Mouse (Mus musculus) neural tube, embryonic 13.5 days (tissue): Measurements from ENCODE around the gene Gna11. TPM values are rescaled to one million over a fixed set of nuclear protein-coding genes. Genes with fewer than 3 reads are reported as not detected.
A peak's percentile ranks its signal among the peaks of the same experiment; 100 is the strongest.

Experiments
- ATAC-seq: fragments of 200-750 bp; cut with Nextera tagmentation; 2 replicates; pipeline ENCODE4 v1.8.0; 2017; ENCODE audit warnings: low read depth, mild to moderate bottlenecking, moderate TSS enrichment, moderate library complexity
- H3K27ac ChIP-seq: fragments of 300-500 bp; sonication (generic); replicated peaks from 2 replicates; pipeline ENCODE4 v1.5.1; 2015; ENCODE audit warnings: moderate library complexity, mild to moderate bottlenecking, inconsistent platforms
- H3K27me3 ChIP-seq: fragments of 300-500 bp; sonication (generic); 2 replicates; pipeline ENCODE4 v1.6.1; 2015; ENCODE audit warnings: mild to moderate bottlenecking, inconsistent platforms
- H3K36me3 ChIP-seq: fragments of 300-500 bp; sonication (generic); 2 replicates; pipeline ENCODE4 v1.6.1; 2015; ENCODE audit warnings: mild to moderate bottlenecking, inconsistent platforms
- H3K4me1 ChIP-seq: fragments of 300-500 bp; sonication (generic); replicated peaks from 2 replicates; pipeline ENCODE4 v1.6.1; 2015; ENCODE audit warnings: inconsistent platforms
- H3K4me2 ChIP-seq: fragments of 300-500 bp; sonication (generic); 2 replicates; pipeline ENCODE4 v1.6.1; 2015; ENCODE audit warnings: inconsistent platforms, mild to moderate bottlenecking, moderate library complexity
- H3K4me3 ChIP-seq: fragments of 300-500 bp; sonication (generic); 2 replicates; pipeline ENCODE4 v1.5.1; 2015; ENCODE audit warnings: mild to moderate bottlenecking, inconsistent platforms
- H3K9ac ChIP-seq: fragments of 300-500 bp; sonication (generic); 2 replicates; pipeline ENCODE4 v1.6.1; 2015; ENCODE audit warnings: moderate library complexity, mild to moderate bottlenecking, inconsistent platforms
- H3K9me3 ChIP-seq: fragments of 300-500 bp; sonication (generic); 2 replicates; pipeline ENCODE4 v1.6.1; 2016; ENCODE audit warnings: inconsistent platforms
- WGBS: fragments of 180-500 bp; shearing (Covaris S2); methylation state at CpG from one replicate; pipeline ENCODE4 v1.1.7; 2015; 5-methylcytosine and 5-hydroxymethylcytosine counted together
- polyA plus RNA-seq: library from polyadenylated mRNA; unstranded; fragments of >200 nt; fragmentation: Nextera tagmentation; extraction: Ambion mirVana; gene quantifications from 2 replicates; pipeline ENCODE4 v1.2.1, GENCODE M21; 2015

The Gna11 gene
- polyA plus RNA-seq, 1 experiment from 2014 or later = 81.6 TPM

GRCm38 (mm10) chr10:81496969-81497368 lies 48.0 kb downstream of the Gna11 start:
- Histone ChIP-seq H3K4me1 (peaks cover 26% of the 10 kb centered on the region), H3K4me3 (peak overlapping the region; percentile 65), H3K27ac (peak overlapping the region; percentile 71), H3K9me3 (no peaks in the 10 kb centered on the region), H3K4me2 (peak overlapping the region; percentile 57), H3K27me3 (no peaks in the 10 kb centered on the region), H3K36me3 (peaks cover 14% of the 10 kb centered on the region), H3K9ac (peak overlapping the region; percentile 71)
- 34% methylated on average over 4 of the region's 4 CpGs for WGBS
- no peak for ATAC-seq

GRCm38 (mm10) chr10:81496264-81496901 lies 48.6 kb downstream of the Gna11 start, which contains the start of gene Ncln:
TSS of gene Ncln (minus strand) at chr10:81496392.
- Histone ChIP-seq H3K4me1 (peaks cover 26% of the 10 kb centered on the region), H3K4me2 (peak within 1 kb of the TSS; percentile 91), H3K27ac (peak within 1 kb of the TSS; percentile 71), H3K4me3 (peak within 1 kb of the TSS; percentile 65), H3K9ac (peak within 1 kb of the TSS; percentile 86), H3K27me3 (no peaks in the 10 kb centered on the region), H3K36me3 (peaks cover 20% of the 10 kb centered on the region), H3K9me3 (no peaks in the 10 kb centered on the region)
- ATAC-seq = peak; percentile 96
- under 1% methylated on average over 45 of the region's 45 CpGs for WGBS

- Histone ChIP-seq H3K4me3 (peak overlapping the region; percentile 65), H3K36me3 (peaks cover 27% of the 10 kb centered on the region), H3K9ac (peak overlapping the region; percentile 86), H3K4me1 (peaks cover 26% of the 10 kb centered on the region), H3K4me2 (peak overlapping the region; percentile 91), H3K27me3 (no peaks in the 10 kb centered on the region), H3K9me3 (no peaks in the 10 kb centered on the region), H3K27ac (peak overlapping the region; percentile 46; the same call in 1 of the 2 replicates)
- 2% methylated on average over 41 of the region's 41 CpGs for WGBS
- ATAC-seq = peak; percentile 40
Observed at GRCm38 (mm10) chr10:81495616-81496263, 49.2 kb downstream of the Gna11 start.

- Histone ChIP-seq H3K4me2 (peak overlapping the region; percentile 91), H3K4me1 (peaks cover 26% of the 10 kb centered on the region), H3K9me3 (no peaks in the 10 kb centered on the region), H3K27me3 (no peaks in the 10 kb centered on the region), H3K36me3 (peaks cover 32% of the 10 kb centered on the region), H3K9ac (peak overlapping the region; percentile 86), H3K4me3 (peak overlapping the region; percentile 65), H3K27ac (no peak overlapping the region)
- WGBS = 76% methylated on average over 6 of the region's 6 CpGs
- no peak for ATAC-seq
Observed at GRCm38 (mm10) chr10:81495151-81495550, 49.8 kb downstream of the Gna11 start.

GRCm38 (mm10) chr10:81494260-81495041 lies 50.5 kb downstream of the Gna11 start:
- H3K4me3 ChIP-seq = peak overlapping the region; percentile 65; the same call in 1 of the 2 replicates
- H3K4me2 ChIP-seq = peak overlapping the region; percentile 91
- no peaks in the 10 kb centered on the region for H3K27me3 ChIP-seq
- peak overlapping the region; percentile 86 for H3K9ac ChIP-seq
- no peak for ATAC-seq
- H3K36me3 ChIP-seq = peaks cover 39% of the 10 kb centered on the region
- H3K27ac ChIP-seq = no peak overlapping the region
- H3K9me3 ChIP-seq = no peaks in the 10 kb centered on the region
- 81% methylated on average over 11 of the region's 11 CpGs for WGBS
- peaks cover 26% of the 10 kb centered on the region for H3K4me1 ChIP-seq

GRCm38 (mm10) chr10:81493601-81494220 lies 51.3 kb downstream of the Gna11 start:
- no peaks in the 10 kb centered on the region for H3K27me3 ChIP-seq
- ATAC-seq = no peak
- peaks cover 46% of the 10 kb centered on the region for H3K36me3 ChIP-seq
- no peaks in the 10 kb centered on the region for H3K9me3 ChIP-seq
- no peak overlapping the region for H3K27ac ChIP-seq
- 0 out of 2 replicates have a peak overlapping the region, but pooled peaks have one; percentile 86 for H3K9ac ChIP-seq
- WGBS = 86% methylated on average over 8 of the region's 8 CpGs
- 0 out of 2 replicates have a peak overlapping the region, but pooled peaks have one; percentile 91 for H3K4me2 ChIP-seq
- peaks cover 26% of the 10 kb centered on the region for H3K4me1 ChIP-seq
- no peak overlapping the region for H3K4me3 ChIP-seq

GRCm38 (mm10) chr10:81492606-81493240 lies 52.3 kb downstream of the Gna11 start:
- no peaks in the 10 kb centered on the region for H3K27me3 ChIP-seq
- peaks cover 56% of the 10 kb centered on the region for H3K36me3 ChIP-seq
- no peak for ATAC-seq
- no peaks in the 10 kb centered on the region for H3K9me3 ChIP-seq
- no peak overlapping the region for H3K4me2 ChIP-seq
- H3K27ac ChIP-seq = no peak overlapping the region
- H3K9ac ChIP-seq = no peak overlapping the region
- no peak overlapping the region for H3K4me3 ChIP-seq
- H3K4me1 ChIP-seq = peaks cover 26% of the 10 kb centered on the region
- WGBS = 87% methylated on average over 11 of the region's 11 CpGs

- Histone ChIP-seq H3K27ac (no peak overlapping the region), H3K9ac (no peak overlapping the region), H3K4me1 (peaks cover 19% of the 10 kb centered on the region), H3K9me3 (no peaks in the 10 kb centered on the region), H3K4me3 (no peak overlapping the region), H3K27me3 (no peaks in the 10 kb centered on the region), H3K36me3 (peaks cover 73% of the 10 kb centered on the region), H3K4me2 (no peak overlapping the region)
- 92% methylated on average over 9 of the region's 9 CpGs for WGBS
- no peak for ATAC-seq
Observed at GRCm38 (mm10) chr10:81491018-81491417, 54.0 kb downstream of the Gna11 start.

- peaks cover 73% of the 10 kb centered on the region for H3K36me3 ChIP-seq
- no peak for ATAC-seq
- no peak overlapping the region for H3K4me3 ChIP-seq
- H3K9ac ChIP-seq = no peak overlapping the region
- H3K4me2 ChIP-seq = no peak overlapping the region
- no peaks in the 10 kb centered on the region for H3K9me3 ChIP-seq
- H3K27ac ChIP-seq = no peak overlapping the region
- peaks cover 16% of the 10 kb centered on the region for H3K4me1 ChIP-seq
- WGBS = 87% methylated on average over 14 of the region's 14 CpGs
- H3K27me3 ChIP-seq = no peaks in the 10 kb centered on the region
Observed at GRCm38 (mm10) chr10:81489941-81490340, 55.0 kb downstream of the Gna11 start.

- no peaks in the 10 kb centered on the region for H3K9me3 ChIP-seq
- no peak overlapping the region for H3K27ac ChIP-seq
- H3K4me2 ChIP-seq = no peak overlapping the region
- 86% methylated on average over 11 of the region's 11 CpGs for WGBS
- H3K4me1 ChIP-seq = peaks cover 13% of the 10 kb centered on the region
- ATAC-seq = no peak
- peaks cover 70% of the 10 kb centered on the region for H3K36me3 ChIP-seq
- no peaks in the 10 kb centered on the region for H3K27me3 ChIP-seq
- no peak overlapping the region for H3K9ac ChIP-seq
- H3K4me3 ChIP-seq = no peak overlapping the region
Observed at GRCm38 (mm10) chr10:81488081-81488480, 56.9 kb downstream of the Gna11 start.

- Histone ChIP-seq H3K27me3 (no peaks in the 10 kb centered on the region), H3K4me2 (no peak overlapping the region), H3K27ac (no peak overlapping the region), H3K4me1 (peaks cover 18% of the 10 kb centered on the region), H3K9me3 (no peaks in the 10 kb centered on the region), H3K36me3 (peaks cover 54% of the 10 kb centered on the region), H3K9ac (no peak overlapping the region), H3K4me3 (no peak overlapping the region)
- no peak for ATAC-seq
- WGBS = 85% methylated on average over 10 of the region's 10 CpGs
Observed at GRCm38 (mm10) chr10:81486496-81486895, 58.5 kb downstream of the Gna11 start.
